Mouse (Mus musculus): ENCODE data around the gene Rnf169. TPM values are rescaled to one million over a fixed set of nuclear protein-coding genes. Genes with fewer than 3 reads are reported as not detected.

Rnf169 gene
- polyA plus RNA-seq, 1 experiment from 2014 or later, result 2.7 TPM

- Histone ChIP-seq H3K27me3 (no peaks in the 10 kb centered on the region), H3K4me3 (no peak overlapping the region), H3K4me2 (no peak overlapping the region), H3K9me3 (replicated peaks) (no peaks in the 10 kb centered on the region), H3K36me3 (no peaks in the 10 kb centered on the region), H3K9ac (no peak overlapping the region), H3K27ac (no peak overlapping the region), H3K4me1 (replicated peaks) (0 out of 2 replicates have a peak, but pooled peaks cover 2% of the 10 kb centered on the region)
- no peak for ATAC-seq (replicated peaks; ENCODE audit: insufficient number of reproducible peaks, insufficient read depth, low FRiP score, low read depth)
- WGBS, result 76% methylated on average over 3 of the region's 3 CpGs
Measured at GRCm38 (mm10) chr7:99890168-99890755, 90.0 kb downstream of the Rnf169 start.

- WGBS, result 40% methylated on average over 10 of the region's 10 CpGs
- Histone ChIP-seq H3K9ac (no peak overlapping the region), H3K4me1 (replicated peaks) (0 out of 2 replicates have a peak, but pooled peaks cover 2% of the 10 kb centered on the region), H3K36me3 (no peaks in the 10 kb centered on the region), H3K4me2 (no peak overlapping the region), H3K27ac (no peak overlapping the region), H3K4me3 (no peak overlapping the region), H3K9me3 (replicated peaks) (no peaks in the 10 kb centered on the region), H3K27me3 (no peaks in the 10 kb centered on the region)
- no peak for ATAC-seq (replicated peaks; ENCODE audit: insufficient number of reproducible peaks, insufficient read depth, low FRiP score, low read depth)
Measured at GRCm38 (mm10) chr7:99889175-99889880, 90.9 kb downstream of the Rnf169 start.

- Histone ChIP-seq H3K4me1 (replicated peaks) (0 out of 2 replicates have a peak, but pooled peaks cover 2% of the 10 kb centered on the region), H3K27ac (no peak overlapping the region), H3K9ac (no peak overlapping the region), H3K9me3 (replicated peaks) (no peaks in the 10 kb centered on the region), H3K4me3 (no peak overlapping the region), H3K36me3 (no peaks in the 10 kb centered on the region), H3K4me2 (no peak overlapping the region), H3K27me3 (no peaks in the 10 kb centered on the region)
- no peak for ATAC-seq (replicated peaks; ENCODE audit: insufficient number of reproducible peaks, insufficient read depth, low FRiP score, low read depth)
Measured at GRCm38 (mm10) chr7:99887743-99888142, 92.5 kb downstream of the Rnf169 start.

- H3K4me1 ChIP-seq (replicated peaks), result 0 out of 2 replicates have a peak, but pooled peaks cover 2% of the 10 kb centered on the region
- no peak for ATAC-seq (replicated peaks; ENCODE audit: insufficient number of reproducible peaks, insufficient read depth, low FRiP score, low read depth)
- H3K27me3 ChIP-seq, result no peaks in the 10 kb centered on the region
- no peaks in the 10 kb centered on the region for H3K36me3 ChIP-seq
- no peak overlapping the region for H3K9ac ChIP-seq
- H3K27ac ChIP-seq, result no peak overlapping the region
- H3K9me3 ChIP-seq (replicated peaks), result no peaks in the 10 kb centered on the region
- WGBS, result 74% methylated on average over 2 of the region's 2 CpGs
- H3K4me3 ChIP-seq, result no peak overlapping the region
- no peak overlapping the region for H3K4me2 ChIP-seq
Measured at GRCm38 (mm10) chr7:99887230-99887735, 93.0 kb downstream of the Rnf169 start.

- peaks cover 11% of the 10 kb centered on the region for H3K4me1 ChIP-seq (replicated peaks)
- no peaks in the 10 kb centered on the region for H3K9me3 ChIP-seq (replicated peaks)
- H3K9ac ChIP-seq, result no peak overlapping the region
- H3K27me3 ChIP-seq, result peaks cover 3% of the 10 kb centered on the region; the same call in 1 of the 2 replicates
- no peak for ATAC-seq (replicated peaks; ENCODE audit: insufficient number of reproducible peaks, insufficient read depth, low FRiP score, low read depth)
- no peaks in the 10 kb centered on the region for H3K36me3 ChIP-seq
- no peak overlapping the region for H3K4me2 ChIP-seq
- no peak overlapping the region for H3K27ac ChIP-seq
- no peak overlapping the region for H3K4me3 ChIP-seq
- 61% methylated on average over 2 of the region's 2 CpGs for WGBS
Measured at GRCm38 (mm10) chr7:99878254-99878653, 102.0 kb downstream of the Rnf169 start.

- 2% methylated on average over 3 of the region's 3 CpGs for WGBS
- Histone ChIP-seq H3K36me3 (no peaks in the 10 kb centered on the region), H3K27me3 (peaks cover 3% of the 10 kb centered on the region; the same call in 1 of the 2 replicates), H3K27ac (no peak overlapping the region), H3K4me2 (no peak overlapping the region), H3K9ac (no peak overlapping the region), H3K4me3 (no peak overlapping the region), H3K4me1 (replicated peaks) (peaks cover 11% of the 10 kb centered on the region), H3K9me3 (replicated peaks) (no peaks in the 10 kb centered on the region)
- no peak; the same call in 1 of the 2 replicates for ATAC-seq (replicated peaks; ENCODE audit: insufficient number of reproducible peaks, insufficient read depth, low FRiP score, low read depth)
Measured at GRCm38 (mm10) chr7:99876345-99876744, 103.9 kb downstream of the Rnf169 start.

- no peak overlapping the region for H3K9ac ChIP-seq
- no peaks in the 10 kb centered on the region for H3K9me3 ChIP-seq (replicated peaks)
Measured at GRCm38 (mm10) chr7:99875891-99876290, 104.4 kb downstream of the Rnf169 start.

GRCm38 (mm10) chr7:99873965-99874364 lies 106.3 kb downstream of the Rnf169 start:
- H3K4me1 ChIP-seq (replicated peaks), result peaks cover 11% of the 10 kb centered on the region
- no peak for ATAC-seq (replicated peaks; ENCODE audit: insufficient number of reproducible peaks, insufficient read depth, low FRiP score, low read depth)
- WGBS, result 45% methylated on average over 6 of the region's 6 CpGs
- peaks cover 3% of the 10 kb centered on the region; the same call in 1 of the 2 replicates for H3K27me3 ChIP-seq
- no peak overlapping the region for H3K9ac ChIP-seq
- no peak overlapping the region for H3K4me2 ChIP-seq
- H3K27ac ChIP-seq, result no peak overlapping the region
- no peaks in the 10 kb centered on the region for H3K9me3 ChIP-seq (replicated peaks)
- H3K4me3 ChIP-seq, result no peak overlapping the region
- no peaks in the 10 kb centered on the region for H3K36me3 ChIP-seq

More at GRCm38 (mm10) chr7:99875891-99876290, 104.4 kb downstream of the Rnf169 start:
- no peak overlapping the region for H3K4me2 ChIP-seq
- no peak overlapping the region for H3K4me3 ChIP-seq
- WGBS, result 32% methylated on average over 5 of the region's 5 CpGs
- no peak overlapping the region for H3K27ac ChIP-seq
- peaks cover 11% of the 10 kb centered on the region for H3K4me1 ChIP-seq (replicated peaks)
- H3K27me3 ChIP-seq, result peaks cover 3% of the 10 kb centered on the region; the same call in 1 of the 2 replicates
- ATAC-seq (replicated peaks; ENCODE audit: insufficient number of reproducible peaks, insufficient read depth, low FRiP score, low read depth), result no peak
- H3K36me3 ChIP-seq, result no peaks in the 10 kb centered on the region

Other genes starting within 250 kb of the Rnf169 start
- gene Olfr521, start 216.9 kb downstream of the Rnf169 start, polyA plus RNA-seq (2015; fragmentation: Nextera tagmentation; extraction: Ambion mirVana), result not detected in 2 replicates
- 3.3 and 4.5 TPM in 2 replicates for gene Neu3, start 152.0 kb downstream of the Rnf169 start, polyA plus RNA-seq (2015; fragmentation: Nextera tagmentation; extraction: Ambion mirVana)
- gene Xrra1, start 121.3 kb downstream of the Rnf169 start, polyA plus RNA-seq (2015; fragmentation: Nextera tagmentation; extraction: Ambion mirVana), result 0.08 and 0.23 TPM in 2 replicates
- gene Spcs2, start 117.0 kb downstream of the Rnf169 start, polyA plus RNA-seq (2015; fragmentation: Nextera tagmentation; extraction: Ambion mirVana), result 188 and 201 TPM in 2 replicates
- gene Chrdl2, start 25.7 kb upstream of the Rnf169 start, polyA plus RNA-seq (2015; fragmentation: Nextera tagmentation; extraction: Ambion mirVana), result 0.11 and 0.37 TPM in 2 replicates
- gene Pold3, start 141.1 kb upstream of the Rnf169 start, polyA plus RNA-seq (2015; fragmentation: Nextera tagmentation; extraction: Ambion mirVana), result 30.7 and 35.6 TPM in 2 replicates
- 11.2 and 13.7 TPM in 2 replicates for gene Lipt2, start 178.8 kb upstream of the Rnf169 start, polyA plus RNA-seq (2015; fragmentation: Nextera tagmentation; extraction: Ambion mirVana)
- gene Kcne3, start 196.1 kb upstream of the Rnf169 start, polyA plus RNA-seq (2015; fragmentation: Nextera tagmentation; extraction: Ambion mirVana), result 6.7 and 7.4 TPM in 2 replicates
- 1.2 and 1.3 TPM in 2 replicates for gene Pgm2l1, start 246.9 kb upstream of the Rnf169 start, polyA plus RNA-seq (2015; fragmentation: Nextera tagmentation; extraction: Ambion mirVana)